Mouse (Mus musculus) CH12.LX (cell line): ENCODE data around the gene Btbd9. TPM values are rescaled to one million over a fixed set of nuclear protein-coding genes. Genes with fewer than 3 reads are reported as not detected.

ENCODE experiments used
- DNase-seq: peaks from one replicate; pipeline ENCODE4 v3.0.0-alpha.2; 2013; ENCODE audit errors: extremely low read depth
- H3K27ac ChIP-seq: 2 replicates; pipeline ENCODE4 v1.5.1; 2012; ENCODE audit warnings: low read depth, mild to moderate bottlenecking, control low read depth, moderate library complexity; ENCODE audit not compliant: insufficient read depth
- H3K27me3 ChIP-seq: replicated peaks from 2 replicates; pipeline ENCODE3; 2012; ENCODE audit warnings: inconsistent platforms
- H3K36me3 ChIP-seq, 2 experiments: replicated peaks in 1 of 2; 2 replicates each; pipeline versions ENCODE3 to v1.6.1; 2012; ENCODE audit warnings: inconsistent platforms in 1 of 2, low read length in 1 of 2, mild to moderate bottlenecking in 1 of 2, mixed read lengths in 1 of 2, moderate library complexity in 1 of 2; ENCODE audit not compliant: control insufficient read depth in 1 of 2, insufficient read depth in 1 of 2
- H3K4me1 ChIP-seq, 2 experiments: 2 replicates each; pipeline ENCODE4 v1.6.1; 2012; ENCODE audit warnings: inconsistent platforms in 1 of 2, moderate library complexity in 1 of 2; ENCODE audit not compliant: insufficient read depth in 2 of 2, control insufficient read depth in 1 of 2
- H3K4me2 ChIP-seq: 2 replicates; pipeline ENCODE4 v1.6.1; 2012; ENCODE audit warnings: low read depth, mild to moderate bottlenecking, control low read depth; ENCODE audit not compliant: poor library complexity, insufficient read depth, severe bottlenecking
- H3K4me3 ChIP-seq, 3 experiments: fragments of 150-350 bp in 1 of 3; sonication (generic) in 1 of 3; replicated peaks in 1 of 3; 2 replicates each; pipeline versions ENCODE3 to v1.5.1; 2011 to 2012; ENCODE audit warnings: low read depth in 2 of 3, low read length in 2 of 3, mild to moderate bottlenecking in 2 of 3, moderate library complexity in 2 of 3, control low read depth in 1 of 3, improper control_type of control experiment in 1 of 3, inconsistent platforms in 1 of 3, mixed read lengths in 1 of 3; ENCODE audit not compliant: poor library complexity in 1 of 3
- H3K79me2 ChIP-seq: replicated peaks from 2 replicates; pipeline ENCODE4 v1.6.1; 2012; ENCODE audit warnings: mild to moderate bottlenecking, moderate library complexity; ENCODE audit not compliant: control insufficient read depth, poor library complexity, insufficient read depth, severe bottlenecking; ENCODE audit errors: extremely low read depth
- H3K9ac ChIP-seq: 2 replicates; pipeline ENCODE4 v1.6.1; 2012; ENCODE audit warnings: low read depth, mild to moderate bottlenecking, control low read depth, moderate library complexity; ENCODE audit not compliant: insufficient read depth
- H3K9me3 ChIP-seq: replicated peaks from 2 replicates; pipeline ENCODE3; 2012; ENCODE audit warnings: low read length, inconsistent platforms, mixed read lengths
- BHLHE40 ChIP-seq: IDR thresholded peaks from 2 replicates; pipeline ENCODE4 v1.6.1; 2011; ENCODE audit warnings: mild to moderate bottlenecking, low read depth, low read length, improper control_type of control experiment
- ELF1 ChIP-seq: IDR thresholded peaks from 2 replicates; pipeline ENCODE4 v1.6.1; 2014; ENCODE audit warnings: low read depth, mild to moderate bottlenecking, inconsistent platforms, low read length, improper control_type of control experiment
- EP300 ChIP-seq: IDR thresholded peaks from 2 replicates; pipeline ENCODE4 v1.6.1; 2011; ENCODE audit warnings: low read length, improper control_type of control experiment
- HCFC1 ChIP-seq: IDR thresholded peaks from 2 replicates; pipeline ENCODE4 v1.6.1; 2012; ENCODE audit warnings: low read depth, mild to moderate bottlenecking, inconsistent platforms, low read length, improper control_type of control experiment
- JUN ChIP-seq: IDR thresholded peaks from 2 replicates; pipeline ENCODE4 v1.6.1; 2011; ENCODE audit warnings: low read depth, mild to moderate bottlenecking, low read length, improper control_type of control experiment, moderate library complexity; ENCODE audit not compliant: insufficient read depth
- MAFK ChIP-seq: IDR thresholded peaks from 2 replicates; pipeline ENCODE4 v1.6.1; 2011; ENCODE audit warnings: low read length, improper control_type of control experiment; ENCODE audit not compliant: insufficient replicate concordance
- MAX ChIP-seq: IDR thresholded peaks from 2 replicates; pipeline ENCODE4 v1.6.1; 2011; ENCODE audit warnings: low read length, improper control_type of control experiment
- MAZ ChIP-seq: IDR thresholded peaks from 2 replicates; pipeline ENCODE4 v1.6.1; 2012; ENCODE audit warnings: low read depth, mild to moderate bottlenecking, inconsistent platforms, low read length, improper control_type of control experiment, moderate library complexity
- MEF2A ChIP-seq: IDR thresholded peaks from 2 replicates; pipeline ENCODE4 v1.6.1; 2014; ENCODE audit warnings: low read depth, mild to moderate bottlenecking, inconsistent platforms, low read length, improper control_type of control experiment, borderline replicate concordance
- NELFE ChIP-seq: IDR thresholded peaks from 2 replicates; pipeline ENCODE4 v1.6.1; 2011; ENCODE audit warnings: low read depth, low read length, improper control_type of control experiment
- NRF1 ChIP-seq: IDR thresholded peaks from 2 replicates; pipeline ENCODE4 v1.6.1; 2014; ENCODE audit warnings: low read depth, mild to moderate bottlenecking, inconsistent platforms, low read length, improper control_type of control experiment, moderate library complexity
- PAX5 ChIP-seq: IDR thresholded peaks from 2 replicates; pipeline ENCODE4 v1.6.1; 2012; ENCODE audit warnings: low read length, inconsistent platforms, mixed read lengths
- POLR2A ChIP-seq: IDR thresholded peaks from 2 replicates; pipeline ENCODE4 v1.6.1; 2011; ENCODE audit warnings: low read depth, mild to moderate bottlenecking, improper control_type of control experiment, low read length
- POLR2AphosphoS2 ChIP-seq: IDR thresholded peaks from 2 replicates; pipeline ENCODE4 v1.6.1; 2011; ENCODE audit warnings: low read depth, low read length, improper control_type of control experiment
- RCOR1 ChIP-seq: conservative IDR thresholded peaks from 2 replicates; pipeline ENCODE4 v1.6.1; 2012; ENCODE audit warnings: low read depth, mild to moderate bottlenecking, inconsistent platforms, low read length, improper control_type of control experiment
- SMC3 ChIP-seq: IDR thresholded peaks from 2 replicates; pipeline ENCODE4 v1.6.1; 2011; ENCODE audit warnings: low read depth, low read length, improper control_type of control experiment
- TBP ChIP-seq: conservative IDR thresholded peaks from 2 replicates; pipeline ENCODE4 v1.6.1; 2011; ENCODE audit warnings: low read depth, low read length, improper control_type of control experiment
- TCF12 ChIP-seq: IDR thresholded peaks from 2 replicates; pipeline ENCODE4 v1.6.1; 2014; ENCODE audit warnings: low read depth, mild to moderate bottlenecking, inconsistent platforms, low read length, improper control_type of control experiment
- UBTF ChIP-seq: IDR thresholded peaks from 2 replicates; pipeline ENCODE4 v1.6.1; 2012; ENCODE audit warnings: low read depth, mild to moderate bottlenecking, inconsistent platforms, low read length, improper control_type of control experiment, moderate library complexity
- USF2 ChIP-seq: conservative IDR thresholded peaks from 2 replicates; pipeline ENCODE4 v1.6.1; 2011; ENCODE audit warnings: low read depth, low read length, improper control_type of control experiment
- ZKSCAN1 ChIP-seq: IDR thresholded peaks from 2 replicates; pipeline ENCODE4 v1.6.1; 2012; ENCODE audit warnings: low read depth, inconsistent platforms, low read length, improper control_type of control experiment, borderline replicate concordance
- ZNF384 ChIP-seq: IDR thresholded peaks from 2 replicates; pipeline ENCODE4 v1.6.1; 2012; ENCODE audit warnings: low read depth, low read length, improper control_type of control experiment, inconsistent platforms
- dilution Hi-C: fragments of 300-500 bp; cut with MboI; formaldehyde crosslinking; loops from 2 replicates; pipeline ENCODE4 v1.14.3; 2020; ENCODE audit warnings: low sequenced_read_pairs; ENCODE audit not compliant: extremely low pct_unique_long_range_greater_than_20kb, extremely low pct_ligation_motif_present
- in situ Hi-C: fragments of 300-500 bp; cut with MboI; formaldehyde crosslinking; loops from 3 replicates; pipeline ENCODE4 v1.14.3; 2019; ENCODE audit warnings: low sequenced_read_pairs, low pct_ligation_motif_present, low pct_unique_long_range_greater_than_20kb, mixed read lengths
- polyA plus RNA-seq: library from polyadenylated mRNA; unstranded; fragments of >175 nt; gene quantifications from 2 replicates; pipeline ENCODE4 v1.2.1, GENCODE M21; 2012; ENCODE audit warnings: low read depth; ENCODE audit not compliant: insufficient read length
- total RNA-seq, 2 experiments: library from RNA; depleted of rRNA; stranded (reverse); fragments of 300-350 nt in 1 of 2; fragments of >200 nt in 1 of 2; gene quantifications; 2 replicates each; pipeline ENCODE4 v1.2.3; 2012 to 2014

Gene Btbd9
- total and polyA plus RNA-seq, 3 experiments: 19.3 to 25.4 (median 20.0) TPM

- Histone ChIP-seq H3K36me3 (peaks cover 0 to 29% of the 10 kb centered on the region in 2 experiments), H3K79me2 (no peaks in the 10 kb centered on the region), H3K4me3 (no peak overlapping the region), H3K27ac (no peak overlapping the region), H3K4me2 (no peak overlapping the region), H3K4me1 (peaks cover 0 to 24% of the 10 kb centered on the region in 2 experiments; a peak in 2 of 4 replicates), H3K27me3 (no peaks in the 10 kb centered on the region), H3K9ac (no peak overlapping the region), H3K9me3 (no peaks in the 10 kb centered on the region)
- TF ChIP-seq MAZ (no peak), ZKSCAN1 (no peak), MAX (no peak), POLR2A (no peak), TCF12 (no peak), JUN (no peak), USF2 (no peak), TBP (no peak), ELF1 (no peak), UBTF (no peak), POLR2AphosphoS2 (no peak), NRF1 (no peak), SMC3 (no peak), RCOR1 (no peak), EP300 (no peak), HCFC1 (no peak), BHLHE40 (no peak), MEF2A (no peak), PAX5 (no peak), NELFE (no peak)
- DNase-seq: no peak
- dilution Hi-C loops: no loop called here
- in situ Hi-C loops: no loop called here
These were observed 308.8 kb downstream of the Btbd9 start for GRCm38 (mm10) chr17:30267432-30267973.

DNA sequence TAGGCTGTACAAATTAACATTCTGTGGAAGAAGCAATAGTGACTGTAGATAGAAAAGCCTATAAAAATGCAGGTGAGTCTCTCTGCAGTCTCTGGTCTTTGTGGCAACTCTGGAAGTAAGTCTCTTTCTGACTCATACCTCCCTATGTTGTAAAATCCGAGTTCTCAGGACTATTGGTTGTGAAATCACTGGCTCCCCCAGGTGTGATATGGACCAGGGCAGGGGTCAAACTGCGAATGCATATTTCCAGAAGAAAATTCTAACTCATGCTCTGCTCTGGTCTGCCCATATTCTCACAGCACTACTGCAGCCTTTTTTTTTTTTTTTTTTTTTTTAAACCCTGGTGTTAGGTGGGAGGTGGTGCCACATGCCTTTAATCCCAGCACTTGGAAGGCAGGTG lies 312.8 kb downstream of the Btbd9 start:
- H3K4me2 ChIP-seq: no peak overlapping the region
- dilution Hi-C loops (no loop called here), in situ Hi-C loops (no loop called here)
- H3K36me3 ChIP-seq: peaks cover 0 to 23% of the 10 kb centered on the region in 2 experiments
- H3K27ac ChIP-seq: no peak overlapping the region
- TF ChIP-seq TCF12: no peak
- no peak for TF ChIP-seq MAZ
- TF ChIP-seq NELFE: no peak
- no peak for TF ChIP-seq NRF1
- TF ChIP-seq SMC3: no peak
- TF ChIP-seq ZNF384: no peak
- no peak for TF ChIP-seq RCOR1
- no peak for TF ChIP-seq USF2
- TF ChIP-seq MAFK: no peak
- TF ChIP-seq MAX: no peak
- no peaks in the 10 kb centered on the region for H3K79me2 ChIP-seq
- H3K4me3 ChIP-seq: no peak overlapping the region
- peaks cover 22 to 44% of the 10 kb centered on the region in 2 experiments for H3K4me1 ChIP-seq
- H3K9me3 ChIP-seq: no peaks in the 10 kb centered on the region
- no peaks in the 10 kb centered on the region for H3K27me3 ChIP-seq
- H3K9ac ChIP-seq: no peak overlapping the region
- no peak for DNase-seq
